Mouse (Mus musculus) embryonic fibroblast, embryonic 13.5 days (primary cell): Measurements from ENCODE around the gene Prdm9. TPM values are rescaled to one million over a fixed set of nuclear protein-coding genes. Genes with fewer than 3 reads are reported as not detected.

Experiments
- H3K27ac ChIP-seq: 2 replicates; pipeline ENCODE4 v1.5.1; 2012; ENCODE audit warnings: low read length, control low read depth, inconsistent platforms; ENCODE audit not compliant: insufficient read depth
- H3K4me1 ChIP-seq: 2 replicates; pipeline ENCODE4 v1.6.1; 2011; ENCODE audit warnings: low read length; ENCODE audit not compliant: control insufficient read depth, insufficient read depth
- H3K4me3 ChIP-seq: 2 replicates; pipeline ENCODE4 v1.5.1; 2011; ENCODE audit warnings: mild to moderate bottlenecking, control low read depth, low read length; ENCODE audit not compliant: insufficient read depth
- CTCF ChIP-seq: IDR thresholded peaks from 2 replicates; pipeline ENCODE4 v1.5.1; 2011; ENCODE audit warnings: mild to moderate bottlenecking, control low read depth, low read length, moderate library complexity, borderline replicate concordance; ENCODE audit not compliant: insufficient read depth
- POLR2A ChIP-seq: IDR thresholded peaks from 2 replicates; pipeline ENCODE4 v1.6.1; 2011; ENCODE audit warnings: low read depth, mild to moderate bottlenecking, control low read depth, low read length, moderate library complexity
- polyA plus RNA-seq: library from polyadenylated mRNA; stranded (reverse); fragments of >200 nt; gene quantifications from 2 replicates; pipeline ENCODE4 v1.2.4, GENCODE M21; 2011; ENCODE audit warnings: low read depth; ENCODE audit not compliant: missing spikeins, insufficient read length

Prdm9 gene
- 3.7 and 7.3 TPM in 2 replicates for polyA plus RNA-seq

DNA sequence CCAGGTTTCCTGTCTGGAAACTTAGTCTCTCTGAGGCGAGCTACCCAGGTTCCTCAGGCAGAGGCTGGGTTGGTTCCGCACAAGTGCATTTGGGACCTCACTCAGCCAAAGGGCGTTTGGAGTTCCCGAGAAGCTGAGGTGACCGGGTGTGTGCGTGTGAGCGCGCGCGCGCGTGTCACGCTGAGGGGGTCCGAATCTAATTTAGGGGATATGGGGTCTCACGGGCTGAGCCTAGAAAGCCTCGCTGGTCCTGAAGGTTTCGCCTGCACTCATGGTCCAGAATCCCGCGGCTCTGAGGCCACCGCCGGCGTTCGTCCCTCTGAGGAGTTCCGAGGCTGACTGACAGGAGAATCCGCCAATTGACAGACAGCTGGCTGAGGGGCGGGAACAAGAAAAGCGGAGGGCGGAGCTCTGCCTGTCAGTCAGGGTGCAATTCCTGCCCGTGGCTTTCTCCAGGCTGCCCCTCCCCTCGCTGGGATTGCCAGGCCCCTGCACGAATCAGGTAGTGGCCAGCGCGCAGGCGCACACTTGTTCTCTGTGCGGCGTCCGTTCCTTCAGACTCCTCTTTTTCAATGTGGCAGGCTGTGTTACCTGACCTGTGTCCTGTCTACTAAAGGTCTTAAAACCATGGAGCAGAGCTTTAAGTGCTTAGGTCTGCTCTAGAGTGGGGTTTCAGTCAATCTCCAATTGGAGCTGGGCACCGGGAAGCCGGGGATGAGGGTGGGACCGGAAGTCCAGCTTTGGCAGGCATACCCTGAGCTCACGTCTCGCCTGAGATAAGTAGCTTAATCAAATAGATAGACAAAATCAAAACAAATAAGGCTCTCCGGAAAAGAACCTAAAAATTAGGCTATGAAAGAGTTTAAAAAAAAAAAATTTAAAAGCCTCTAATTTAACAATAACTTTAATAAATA, at the start of gene Prdm9:
TSS of gene Prdm9 (minus strand) at position 341 of the 914 bp plus-strand sequence.
- peak within 1 kb of the TSS; percentile 97 for H3K27ac ChIP-seq
- TF ChIP-seq CTCF (no peak), POLR2A (peak; percentile 78)

DNA sequence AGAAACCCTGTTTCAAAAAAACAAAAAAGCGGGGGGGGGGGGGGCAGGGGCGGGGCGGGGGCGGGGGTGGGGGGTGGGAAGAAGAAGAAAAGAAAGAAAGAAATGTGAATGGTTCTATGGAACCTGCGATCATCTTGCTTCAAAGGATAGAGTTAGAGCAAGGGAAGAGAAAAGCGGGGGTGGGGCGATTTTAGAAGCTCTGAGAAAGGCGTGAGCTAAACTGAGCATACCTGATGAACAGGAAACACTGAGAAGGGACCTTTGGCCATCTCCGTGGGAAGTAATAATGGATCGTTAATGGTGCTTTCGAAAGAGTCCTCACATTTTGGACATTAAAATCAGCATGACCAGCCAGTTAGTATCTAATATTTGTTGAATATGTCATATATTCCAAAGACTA, 35.3 kb upstream of the Prdm9 start:
- Histone ChIP-seq H3K4me1 (no peaks in the 10 kb centered on the region), H3K27ac (no peak overlapping the region), H3K4me3 (no peak overlapping the region)
- TF ChIP-seq CTCF (no peak), POLR2A (no peak)

More for the DNA sequence above, at the start of gene Prdm9:
- no peaks in the 10 kb centered on the region for H3K4me1 ChIP-seq
- H3K4me3 ChIP-seq, result peak within 1 kb of the TSS; percentile 89

DNA sequence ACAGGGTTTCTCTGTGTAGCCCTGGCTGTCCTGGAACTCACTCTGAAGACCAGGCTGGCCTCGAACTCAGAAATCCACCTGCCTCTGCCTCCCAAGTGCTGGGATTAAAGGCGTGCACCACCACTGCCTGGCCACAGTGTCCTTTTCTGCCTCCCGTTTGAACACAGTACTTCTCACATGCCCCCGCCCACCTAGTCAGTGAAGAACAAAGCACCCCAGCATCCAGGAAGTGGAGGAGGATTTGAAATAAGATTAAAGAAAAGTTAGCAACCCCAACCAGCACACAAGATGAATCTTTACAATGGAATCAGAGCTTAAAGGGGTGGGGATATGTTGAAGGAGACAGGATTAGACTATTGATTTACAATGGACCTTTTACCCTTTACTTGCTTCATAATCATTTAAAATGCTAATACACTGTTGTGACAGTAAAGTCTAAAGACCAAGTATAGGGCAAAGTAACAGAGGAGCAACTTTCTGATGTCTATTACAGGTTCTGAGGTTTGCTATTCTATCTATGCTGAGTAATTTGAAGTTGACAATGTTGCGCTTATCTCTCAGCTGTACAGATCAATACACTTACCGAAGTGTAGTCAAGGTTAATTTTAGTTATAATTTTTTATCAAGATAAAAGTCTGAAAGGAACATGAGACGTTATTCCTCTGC, 27.2 kb upstream of the Prdm9 start:
- no peak overlapping the region for H3K4me3 ChIP-seq

DNA sequence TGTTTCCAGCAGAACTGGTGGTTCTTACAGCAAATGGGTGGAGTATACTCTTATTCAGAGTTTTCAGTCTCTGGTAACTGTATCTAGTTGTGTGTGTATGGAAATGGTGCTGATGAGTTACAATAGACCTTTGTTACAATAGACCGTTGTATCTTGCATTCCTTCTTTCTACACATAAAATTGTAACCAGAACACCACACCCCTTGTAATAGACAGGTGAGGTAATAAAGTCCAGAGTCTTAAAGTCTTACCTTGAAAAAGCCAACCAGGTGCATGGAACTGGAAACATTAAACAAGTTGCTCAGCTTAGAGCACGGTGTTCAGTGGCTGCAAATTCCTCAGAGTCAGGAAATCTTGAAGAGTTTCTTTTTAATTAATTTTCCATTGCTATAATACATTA, 24.0 kb upstream of the Prdm9 start:
- TF ChIP-seq POLR2A (no peak), CTCF (no peak)
- Histone ChIP-seq H3K4me3 (no peak overlapping the region), H3K27ac (no peak overlapping the region)

More for the DNA sequence above, 27.2 kb upstream of the Prdm9 start:
- no peak overlapping the region for H3K27ac ChIP-seq
- TF ChIP-seq POLR2A (no peak), CTCF (no peak)
- no peaks in the 10 kb centered on the region for H3K4me1 ChIP-seq

DNA sequence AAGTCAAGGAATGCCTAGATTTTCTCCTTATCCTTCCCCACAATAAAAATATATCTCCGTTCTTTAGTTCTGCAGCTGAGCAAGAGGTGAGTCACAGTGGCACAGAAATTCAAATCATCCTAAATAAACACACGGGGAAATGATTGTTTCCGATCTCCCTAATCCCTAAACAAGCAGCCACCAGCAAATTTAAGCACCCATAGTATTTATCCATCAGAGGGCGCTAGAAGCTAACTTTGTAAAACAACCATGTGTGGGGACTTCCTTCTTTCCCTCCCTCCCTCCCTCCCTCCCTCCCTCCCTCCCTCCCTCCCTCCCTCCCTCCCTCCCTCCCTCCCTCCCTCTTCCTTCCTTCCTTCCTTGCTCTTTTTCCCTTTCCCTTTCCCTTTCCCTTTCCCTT, 21.5 kb upstream of the Prdm9 start:
- H3K27ac ChIP-seq, result no peak overlapping the region
- TF ChIP-seq CTCF, result no peak
- no peak for TF ChIP-seq POLR2A
- H3K4me3 ChIP-seq, result no peak overlapping the region
- H3K4me1 ChIP-seq, result no peaks in the 10 kb centered on the region

More for the DNA sequence above, 24.0 kb upstream of the Prdm9 start:
- no peaks in the 10 kb centered on the region for H3K4me1 ChIP-seq

DNA sequence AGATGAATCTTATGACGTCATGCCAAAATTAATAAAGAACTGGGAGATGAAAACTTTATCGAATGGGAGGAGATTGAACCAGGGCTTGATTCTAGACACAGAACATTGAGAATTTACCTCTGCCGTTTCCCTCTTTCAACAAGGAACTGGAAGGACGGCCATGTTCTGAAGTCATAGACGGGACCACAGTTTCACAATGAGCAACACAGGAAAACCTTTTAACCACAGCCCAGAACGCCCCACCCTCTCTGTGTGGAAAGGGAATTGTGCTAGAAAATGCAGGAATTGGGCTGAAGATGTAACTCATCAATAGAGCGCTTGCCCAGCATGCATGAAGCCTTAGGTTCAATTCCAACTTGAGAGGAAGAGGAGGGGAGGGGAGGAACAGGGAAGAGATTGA, 18.9 kb upstream of the Prdm9 start:
- Histone ChIP-seq H3K27ac (no peak overlapping the region), H3K4me1 (no peaks in the 10 kb centered on the region), H3K4me3 (no peak overlapping the region)
- TF ChIP-seq POLR2A (no peak), CTCF (no peak)

DNA sequence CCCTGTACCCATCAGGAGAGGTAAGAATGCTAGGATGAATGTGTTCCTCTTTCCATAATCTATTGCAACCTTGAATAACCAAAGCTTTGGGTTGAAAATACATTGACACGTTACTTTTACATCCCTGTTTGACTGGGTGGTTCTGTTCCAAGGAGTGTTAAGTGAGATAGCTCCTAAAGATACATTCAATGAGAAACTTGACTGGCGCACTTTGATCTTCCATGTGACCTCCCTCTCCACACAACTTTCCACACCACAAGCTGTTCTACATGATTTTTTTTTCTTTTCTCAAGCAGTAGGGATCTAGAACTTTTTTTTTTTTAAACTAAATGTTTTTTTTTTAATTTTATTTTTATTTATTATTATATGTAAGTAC, 15.9 kb upstream of the Prdm9 start:
- H3K27ac ChIP-seq, result no peak overlapping the region
- H3K4me3 ChIP-seq, result no peak overlapping the region
- no peak for TF ChIP-seq CTCF
- no peak for TF ChIP-seq POLR2A

DNA sequence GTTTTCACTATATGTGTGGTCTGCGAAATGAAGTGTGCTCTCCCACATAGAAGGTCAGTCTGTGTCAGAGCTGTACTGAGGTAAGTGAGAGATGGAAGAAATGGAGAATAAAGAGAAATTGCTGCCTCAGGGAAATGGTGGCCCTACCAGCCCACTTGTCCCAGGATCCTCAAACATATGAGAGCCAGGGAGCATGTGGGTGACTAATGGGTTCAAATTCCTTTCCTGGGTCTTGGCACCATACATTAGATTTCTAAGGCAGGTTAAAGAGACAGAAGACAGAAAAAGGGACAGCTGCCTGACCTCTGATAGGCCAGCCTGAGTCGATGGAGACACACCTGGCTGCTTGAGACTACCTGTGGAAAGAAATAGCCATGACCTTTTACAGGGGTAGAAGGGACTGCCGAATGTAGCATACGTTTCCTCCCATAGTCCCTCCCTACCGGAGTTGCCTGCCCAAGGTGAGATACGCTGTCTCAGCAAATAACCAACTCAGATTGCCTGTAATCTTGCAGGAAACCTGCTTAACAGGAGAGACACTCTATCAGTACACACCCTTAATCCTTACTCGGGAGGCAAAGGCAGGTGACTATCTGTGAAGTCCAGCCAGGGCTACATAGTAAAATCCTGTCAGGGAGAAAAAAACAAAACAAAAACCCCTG, 15.4 kb upstream of the Prdm9 start:
- TF ChIP-seq CTCF (no peak), POLR2A (no peak)
- no peak overlapping the region for H3K27ac ChIP-seq
- no peaks in the 10 kb centered on the region for H3K4me1 ChIP-seq
- H3K4me3 ChIP-seq, result no peak overlapping the region

More for the DNA sequence above, 15.9 kb upstream of the Prdm9 start:
- H3K4me1 ChIP-seq, result no peaks in the 10 kb centered on the region

DNA sequence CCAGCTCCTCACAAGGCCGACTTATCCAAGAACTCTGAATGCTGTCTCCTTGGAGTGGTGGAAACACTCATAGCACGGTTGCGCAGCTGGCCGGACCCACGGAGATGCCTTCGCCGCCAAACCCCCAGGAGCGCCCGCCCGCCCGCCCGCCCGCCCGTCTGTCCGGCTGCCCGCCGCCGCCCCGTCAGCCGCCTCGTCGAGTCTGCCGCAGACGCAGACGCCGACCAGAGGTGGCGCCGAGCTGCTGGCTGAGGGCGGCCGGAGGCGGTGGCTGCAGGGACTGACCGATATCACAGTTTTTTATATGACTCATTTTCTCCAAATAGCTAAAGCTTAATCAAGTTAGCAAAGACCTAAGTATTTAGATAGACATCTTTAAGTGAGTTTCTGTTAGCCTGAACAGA, 13.1 kb upstream of the Prdm9 start:
- H3K4me1 ChIP-seq, result no peaks in the 10 kb centered on the region
- H3K27ac ChIP-seq, result no peak overlapping the region
- no peak overlapping the region for H3K4me3 ChIP-seq
- TF ChIP-seq CTCF, result no peak
- no peak for TF ChIP-seq POLR2A
